Mouse (Mus musculus): ENCODE data around the gene Hnrnpf. TPM values are rescaled to one million over a fixed set of nuclear protein-coding genes. Genes with fewer than 3 reads are reported as not detected.
A peak's percentile ranks its signal among the peaks of the same experiment; 100 is the strongest.

The Hnrnpf gene
- polyA plus RNA-seq, 1 experiment, result 244 TPM

GRCm38 (mm10) chr6:117929945-117930655 lies 30.0 kb downstream of the Hnrnpf start:
- no peak for TF ChIP-seq GATA1 (IDR thresholded peaks at IDR 0.05; ENCODE audit: low read length)

- peak; percentile 4 for TF ChIP-seq GATA1 (IDR thresholded peaks at IDR 0.05; ENCODE audit: low read length)
These were observed 32.4 kb downstream of the Hnrnpf start for GRCm38 (mm10) chr6:117932325-117933051.

DNA sequence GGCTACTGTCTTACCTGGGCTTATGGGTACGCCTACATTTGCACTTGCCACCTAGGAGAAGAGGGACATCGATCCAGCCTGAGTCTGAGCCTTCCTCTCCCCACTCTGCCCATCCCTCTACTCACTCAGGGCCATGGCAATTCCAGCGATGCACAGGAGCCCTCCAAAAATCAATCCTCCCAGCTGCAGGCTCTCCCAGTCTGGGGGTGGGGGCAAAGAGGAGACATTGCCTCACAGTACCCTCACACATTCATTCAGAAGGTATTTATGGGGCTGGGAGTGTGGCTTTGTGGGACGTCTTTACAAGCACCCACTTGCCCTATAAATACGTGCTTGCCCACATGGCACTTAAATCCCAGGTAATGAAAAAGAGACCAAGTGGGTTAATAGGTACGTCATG lies 34.2 kb downstream of the Hnrnpf start:
- TF ChIP-seq GATA1 (IDR thresholded peaks at IDR 0.05; ENCODE audit: low read length), result no peak

DNA sequence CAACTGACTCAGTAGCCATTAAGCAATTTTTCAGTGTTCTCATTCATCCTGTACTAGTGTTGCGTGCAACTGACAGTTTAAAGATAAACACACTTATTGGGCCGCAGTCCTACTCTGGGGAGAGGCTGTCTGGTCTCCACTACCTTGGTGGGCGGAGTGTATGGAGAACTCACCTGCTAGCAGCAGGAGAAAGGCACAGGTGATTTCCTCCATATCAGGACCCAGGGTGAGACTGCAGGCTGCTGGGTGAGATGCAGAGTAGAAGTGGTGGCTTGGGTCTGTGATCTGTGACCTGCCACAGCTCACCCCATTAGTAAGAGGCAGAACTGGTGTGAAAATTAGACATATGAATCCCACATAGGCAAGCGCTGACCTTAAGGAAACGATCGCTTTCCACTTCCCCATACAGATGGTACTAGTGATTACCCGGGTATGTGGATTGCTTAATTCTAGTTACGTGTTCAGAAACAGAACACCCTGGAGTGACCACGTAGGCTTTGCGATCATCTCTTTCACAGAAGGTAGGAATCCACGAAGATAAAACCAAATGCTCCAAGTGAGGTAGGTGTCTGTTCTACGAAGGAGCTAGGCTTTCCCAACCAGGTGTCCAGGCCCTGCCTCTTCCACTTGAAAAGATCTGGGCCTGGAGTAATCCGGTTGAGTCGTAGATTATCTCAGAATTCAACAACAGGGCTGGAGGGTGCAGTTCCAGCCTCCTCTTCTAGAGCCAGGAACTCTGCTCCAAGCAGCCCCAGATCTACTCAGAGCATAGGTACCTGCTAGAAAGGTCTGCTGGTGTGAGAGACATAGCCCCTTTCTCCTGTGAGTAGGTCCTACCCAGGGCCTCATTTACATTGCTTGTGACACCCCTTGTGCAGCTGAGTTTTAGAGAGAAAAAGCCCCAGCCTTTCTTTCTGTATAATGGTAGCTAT lies 35.8 kb downstream of the Hnrnpf start:
- no peak for TF ChIP-seq GATA1 (IDR thresholded peaks at IDR 0.05; ENCODE audit: low read length)

GRCm38 (mm10) chr6:117937222-117937932 lies 37.3 kb downstream of the Hnrnpf start, which contains the start of gene Fxyd4:
Fxyd4 (minus strand) TSS chr6:117937692.
- TF ChIP-seq GATA1 (IDR thresholded peaks at IDR 0.05; ENCODE audit: low read length), result no peak

GRCm38 (mm10) chr6:117938951-117939350 lies 38.8 kb downstream of the Hnrnpf start:
- TF ChIP-seq GATA1 (IDR thresholded peaks at IDR 0.05; ENCODE audit: low read length), result no peak

- no peak for TF ChIP-seq GATA1 (IDR thresholded peaks at IDR 0.05; ENCODE audit: low read length)
These were observed 42.6 kb downstream of the Hnrnpf start for GRCm38 (mm10) chr6:117942769-117943168.

DNA sequence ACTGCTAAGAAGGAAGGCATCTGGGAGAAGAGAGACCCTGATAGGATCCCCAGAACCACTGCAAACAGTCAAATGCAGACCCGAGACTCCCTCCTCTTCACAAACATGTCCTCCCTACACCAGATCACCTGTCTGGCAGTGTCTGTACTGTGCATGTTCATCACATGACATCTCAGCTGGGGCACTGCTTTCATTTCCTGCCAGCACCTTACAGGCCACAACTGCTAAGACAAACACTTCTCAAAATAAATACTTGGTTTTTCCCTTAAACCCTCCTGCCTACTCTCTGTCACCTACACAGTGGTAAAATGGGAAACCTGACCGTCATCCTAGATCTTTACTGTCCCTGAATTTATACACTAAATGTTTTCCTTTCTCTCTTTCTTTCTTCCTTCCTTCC lies 43.8 kb downstream of the Hnrnpf start:
- TF ChIP-seq GATA1 (IDR thresholded peaks at IDR 0.05; ENCODE audit: low read length), result no peak

- no peak for TF ChIP-seq GATA1 (IDR thresholded peaks at IDR 0.05; ENCODE audit: low read length)
These were observed 52.2 kb downstream of the Hnrnpf start for GRCm38 (mm10) chr6:117952330-117952729.

GRCm38 (mm10) chr6:117956161-117956560 lies 56.0 kb downstream of the Hnrnpf start:
- no peak for TF ChIP-seq GATA1 (IDR thresholded peaks at IDR 0.05; ENCODE audit: low read length)

GRCm38 (mm10) chr6:117956851-117957501 lies 56.9 kb downstream of the Hnrnpf start:
- no peak for TF ChIP-seq GATA1 (IDR thresholded peaks at IDR 0.05; ENCODE audit: low read length)

- TF ChIP-seq GATA1 (IDR thresholded peaks at IDR 0.05; ENCODE audit: low read length), result no peak
These were observed 63.1 kb downstream of the Hnrnpf start for GRCm38 (mm10) chr6:117963201-117963600.

- TF ChIP-seq GATA1 (IDR thresholded peaks at IDR 0.05; ENCODE audit: low read length), result no peak
These were observed 66.6 kb downstream of the Hnrnpf start for GRCm38 (mm10) chr6:117966729-117967128.

Other genes with a start within 250 kb of the Hnrnpf start
- gene Zfp637, start 59.1 kb upstream of the Hnrnpf start, polyA plus RNA-seq (2012), result 13.2 and 16.7 TPM in 2 replicates
- 2.2 and 5.7 TPM in 2 replicates for gene Zfp239, start 38.2 kb upstream of the Hnrnpf start, polyA plus RNA-seq (2012)
- not detected in 2 replicates for gene Fxyd4, start 37.4 kb downstream of the Hnrnpf start, polyA plus RNA-seq (2012)
- not detected in 2 replicates for gene Rasgef1a, start 111.1 kb downstream of the Hnrnpf start, polyA plus RNA-seq (2012)
- gene Csgalnact2, start 238.8 kb downstream of the Hnrnpf start, polyA plus RNA-seq (2012), result 4.1 and 5.2 TPM in 2 replicates

Data from G1E-ER4 (cell line).